Mouse (Mus musculus): ENCODE data around the gene Supt20.

- no peak for TF ChIP-seq GATA1 (IDR thresholded peaks at IDR 0.05; ENCODE audit: low read length)
- no peak for TF ChIP-seq TAL1 (IDR thresholded peaks at IDR 0.05; ENCODE audit: low read length)
Observed at GRCm38 (mm10) chr3:54766034-54766433, 73.4 kb downstream of the Supt20 start.
